Mouse (Mus musculus): ENCODE data around the gene Gnaq. TPM values are rescaled to one million over a fixed set of nuclear protein-coding genes. Genes with fewer than 3 reads are reported as not detected.

Gnaq gene
- polyA plus RNA-seq, 1 experiment = not detected

- TF ChIP-seq GATA1 (IDR thresholded peaks at IDR 0.05; ENCODE audit: low read length) = no peak
These were observed 1.3 kb downstream of the Gnaq start for GRCm38 (mm10) chr19:16133721-16134570.

GRCm38 (mm10) chr19:16138064-16138580 is 5.5 kb downstream of the Gnaq start:
- TF ChIP-seq GATA1 (IDR thresholded peaks at IDR 0.05; ENCODE audit: low read length) = no peak

- no peak for TF ChIP-seq GATA1 (IDR thresholded peaks at IDR 0.05; ENCODE audit: low read length)
These were observed 8.1 kb downstream of the Gnaq start for GRCm38 (mm10) chr19:16140710-16141109.

- no peak for TF ChIP-seq GATA1 (IDR thresholded peaks at IDR 0.05; ENCODE audit: low read length)
These were observed 9.2 kb downstream of the Gnaq start for GRCm38 (mm10) chr19:16141857-16142256.

- no peak for TF ChIP-seq GATA1 (IDR thresholded peaks at IDR 0.05; ENCODE audit: low read length)
These were observed 10.4 kb downstream of the Gnaq start for GRCm38 (mm10) chr19:16142990-16143389.

- TF ChIP-seq GATA1 (IDR thresholded peaks at IDR 0.05; ENCODE audit: low read length) = no peak
These were observed 14.8 kb downstream of the Gnaq start for GRCm38 (mm10) chr19:16147446-16147845.

- TF ChIP-seq GATA1 (IDR thresholded peaks at IDR 0.05; ENCODE audit: low read length) = no peak
These were observed 16.5 kb downstream of the Gnaq start for GRCm38 (mm10) chr19:16149094-16149493.

- no peak for TF ChIP-seq GATA1 (IDR thresholded peaks at IDR 0.05; ENCODE audit: low read length)
These were observed 17.7 kb downstream of the Gnaq start for GRCm38 (mm10) chr19:16150328-16150727.

GRCm38 (mm10) chr19:16153851-16154250 is 21.2 kb downstream of the Gnaq start:
- no peak for TF ChIP-seq GATA1 (IDR thresholded peaks at IDR 0.05; ENCODE audit: low read length)

- no peak for TF ChIP-seq GATA1 (IDR thresholded peaks at IDR 0.05; ENCODE audit: low read length)
These were observed 21.8 kb downstream of the Gnaq start for GRCm38 (mm10) chr19:16154480-16154879.

GRCm38 (mm10) chr19:16157120-16157519 is 24.5 kb downstream of the Gnaq start:
- TF ChIP-seq GATA1 (IDR thresholded peaks at IDR 0.05; ENCODE audit: low read length) = no peak

GRCm38 (mm10) chr19:16160759-16161158 is 28.1 kb downstream of the Gnaq start:
- no peak for TF ChIP-seq GATA1 (IDR thresholded peaks at IDR 0.05; ENCODE audit: low read length)

GRCm38 (mm10) chr19:16161222-16161621 is 28.6 kb downstream of the Gnaq start:
- TF ChIP-seq GATA1 (IDR thresholded peaks at IDR 0.05; ENCODE audit: low read length) = no peak

- TF ChIP-seq GATA1 (IDR thresholded peaks at IDR 0.05; ENCODE audit: low read length) = no peak
These were observed 34.6 kb downstream of the Gnaq start for GRCm38 (mm10) chr19:16167185-16167584.

GRCm38 (mm10) chr19:16168192-16168591 is 35.6 kb downstream of the Gnaq start:
- no peak for TF ChIP-seq GATA1 (IDR thresholded peaks at IDR 0.05; ENCODE audit: low read length)

GRCm38 (mm10) chr19:16168653-16169198 is 36.1 kb downstream of the Gnaq start:
- TF ChIP-seq GATA1 (IDR thresholded peaks at IDR 0.05; ENCODE audit: low read length) = no peak

GRCm38 (mm10) chr19:16170724-16171123 is 38.1 kb downstream of the Gnaq start:
- no peak for TF ChIP-seq GATA1 (IDR thresholded peaks at IDR 0.05; ENCODE audit: low read length)
